Mouse (Mus musculus) lung, embryonic 16.5 days (tissue): Measurements from ENCODE around the gene Atp11c. TPM values are rescaled to one million over a fixed set of nuclear protein-coding genes. Genes with fewer than 3 reads are reported as not detected.

Experiments used
- ATAC-seq: fragments of 200-750 bp; cut with Nextera tagmentation; 2 replicates; pipeline ENCODE4 v1.8.0; 2017; ENCODE audit warnings: low read depth, mild to moderate bottlenecking, moderate library complexity
- H3K27ac ChIP-seq: fragments of 300-500 bp; sonication (generic); 2 replicates; pipeline ENCODE4 v1.5.1; 2014; ENCODE audit warnings: mild to moderate bottlenecking, control low read depth, low read length
- H3K27me3 ChIP-seq: fragments of 300-500 bp; sonication (generic); 2 replicates; pipeline ENCODE4 v1.6.1; 2014; ENCODE audit warnings: low read depth, low read length, mixed read lengths; ENCODE audit not compliant: control insufficient read depth, insufficient read depth
- H3K36me3 ChIP-seq: fragments of 300-500 bp; sonication (generic); 2 replicates; pipeline ENCODE4 v1.6.1; 2014; ENCODE audit warnings: low read length; ENCODE audit not compliant: control insufficient read depth, insufficient read depth
- H3K4me1 ChIP-seq: fragments of 300-500 bp; sonication (generic); replicated peaks from 2 replicates; pipeline ENCODE4 v1.6.1; 2014; ENCODE audit warnings: low read length, mixed read lengths; ENCODE audit not compliant: control insufficient read depth, insufficient read depth
- H3K4me2 ChIP-seq: fragments of 300-500 bp; sonication (generic); 2 replicates; pipeline ENCODE4 v1.6.1; 2014; ENCODE audit warnings: low read depth, low read length, control low read depth
- H3K4me3 ChIP-seq: fragments of 300-500 bp; sonication (generic); 2 replicates; pipeline ENCODE4 v1.5.1; 2014; ENCODE audit warnings: mild to moderate bottlenecking, low read length, control low read depth
- H3K9ac ChIP-seq: fragments of 300-500 bp; sonication (generic); 2 replicates; pipeline ENCODE4 v1.6.1; 2014; ENCODE audit warnings: low read length, control low read depth
- H3K9me3 ChIP-seq: fragments of 300-500 bp; sonication (generic); 2 replicates; pipeline ENCODE4 v1.6.1; 2016; ENCODE audit warnings: low read length; ENCODE audit not compliant: control insufficient read depth
- WGBS: fragments of 180-500 bp; shearing (Covaris S2); extraction: QIAGEN DNeasy Blood & Tissue Kit; methylation state at CpG from one replicate; pipeline ENCODE4 v1.1.7; 2014; 5-methylcytosine and 5-hydroxymethylcytosine counted together
- polyA plus RNA-seq: library from polyadenylated mRNA; unstranded; fragments of >200 nt; fragmentation: Nextera tagmentation; extraction: Ambion mirVana; gene quantifications from 2 replicates; pipeline ENCODE4 v1.2.1, GENCODE M21; 2015

The Atp11c gene
- polyA plus RNA-seq, 1 experiment from 2014 or later, result 7.9 TPM

- H3K4me2 ChIP-seq, result peak overlapping the region; percentile 63
- no peaks in the 10 kb centered on the region for H3K36me3 ChIP-seq
- peak; percentile 91 for ATAC-seq
- no peaks in the 10 kb centered on the region for H3K4me1 ChIP-seq
- peak overlapping the region; percentile 95 for H3K27ac ChIP-seq
- peak overlapping the region; percentile 71 for H3K4me3 ChIP-seq
- no peaks in the 10 kb centered on the region for H3K27me3 ChIP-seq
- no peaks in the 10 kb centered on the region for H3K9me3 ChIP-seq
- WGBS, result 13% methylated on average over 39 of the region's 126 CpGs
- peak overlapping the region; percentile 91 for H3K9ac ChIP-seq
Observed at GRCm38 (mm10) chrX:60403764-60404667, 188.5 kb downstream of the Atp11c start.

DNA sequence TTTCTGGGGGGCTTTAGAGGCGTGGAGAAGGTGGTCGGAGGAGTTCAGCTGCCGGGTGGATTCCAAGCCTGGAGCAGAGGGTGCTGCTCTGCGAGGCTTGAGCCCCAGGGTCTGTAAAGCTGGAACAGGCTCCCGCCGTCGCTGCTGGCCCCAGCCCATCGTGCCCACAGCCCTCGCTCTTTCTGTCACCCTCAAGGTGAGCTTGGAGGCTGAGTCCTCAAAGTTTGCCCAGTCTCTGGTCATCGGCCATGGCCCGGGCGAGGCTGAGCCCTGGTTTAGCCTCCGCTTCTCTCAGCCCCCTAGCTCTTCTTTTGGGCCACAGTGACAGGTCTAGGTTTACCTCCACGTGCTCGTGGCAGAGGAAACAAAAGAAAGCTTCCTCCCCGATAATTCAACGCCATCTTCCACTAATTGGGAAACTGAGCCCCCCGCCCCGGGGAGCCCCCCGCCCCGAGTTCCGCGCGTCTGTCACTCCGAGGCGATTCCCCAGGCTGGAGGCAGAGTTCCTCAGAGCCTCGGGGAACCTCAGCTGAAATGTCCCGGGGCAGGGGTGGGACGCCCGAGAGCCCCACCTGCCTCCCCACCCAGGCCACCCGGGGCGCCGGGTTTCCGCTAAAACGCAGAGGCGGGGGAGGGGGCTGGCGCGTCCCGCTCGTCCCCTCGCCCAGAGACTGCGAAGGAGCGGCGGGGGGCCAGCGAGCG is 189.3 kb downstream of the Atp11c start:
- no peak overlapping the region for H3K27ac ChIP-seq
- H3K4me2 ChIP-seq, result peak overlapping the region; percentile 63
- no peaks in the 10 kb centered on the region for H3K9me3 ChIP-seq
- peak overlapping the region; percentile 71 for H3K4me3 ChIP-seq
- WGBS, result 18% methylated on average over 29 of the region's 46 CpGs
- no peaks in the 10 kb centered on the region for H3K36me3 ChIP-seq
- ATAC-seq, result no peak; the same call in 1 of the 2 replicates
- H3K27me3 ChIP-seq, result no peaks in the 10 kb centered on the region
- no peaks in the 10 kb centered on the region for H3K4me1 ChIP-seq
- peak overlapping the region; percentile 73 for H3K9ac ChIP-seq

GRCm38 (mm10) chrX:60394292-60394691 is 198.2 kb downstream of the Atp11c start:
- H3K36me3 ChIP-seq, result no peaks in the 10 kb centered on the region
- no peak overlapping the region for H3K4me3 ChIP-seq
- H3K4me2 ChIP-seq, result no peak overlapping the region
- WGBS, result 70% methylated on average over 4 of the region's 4 CpGs
- H3K9ac ChIP-seq, result no peak overlapping the region
- ATAC-seq, result no peak
- no peaks in the 10 kb centered on the region for H3K4me1 ChIP-seq
- no peaks in the 10 kb centered on the region for H3K9me3 ChIP-seq
- H3K27ac ChIP-seq, result no peak overlapping the region
- no peaks in the 10 kb centered on the region for H3K27me3 ChIP-seq

DNA sequence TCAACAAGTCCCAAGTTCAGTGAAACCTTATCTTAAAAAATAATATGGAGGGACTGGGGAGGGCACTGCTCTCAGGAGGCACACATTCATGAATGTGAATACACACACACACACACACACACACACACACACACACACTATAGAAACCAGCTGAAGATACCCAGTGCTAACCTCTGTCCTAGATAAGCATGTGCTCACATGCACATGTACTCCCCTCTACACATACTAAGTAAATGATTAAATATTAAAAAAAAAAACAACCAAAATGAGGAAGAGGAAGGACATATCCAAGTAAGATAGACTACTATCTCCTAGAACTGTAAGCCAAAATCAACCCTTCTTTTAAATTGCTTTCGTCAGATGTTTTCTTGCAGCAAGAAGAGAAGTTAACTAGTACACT is 205.6 kb downstream of the Atp11c start:
- Histone ChIP-seq H3K4me3 (no peak overlapping the region), H3K9me3 (no peaks in the 10 kb centered on the region), H3K27me3 (no peaks in the 10 kb centered on the region), H3K4me2 (no peak overlapping the region), H3K9ac (no peak overlapping the region), H3K36me3 (no peaks in the 10 kb centered on the region), H3K27ac (no peak overlapping the region), H3K4me1 (no peaks in the 10 kb centered on the region)
- WGBS, result 92% methylated on average over 1 of the region's 1 CpGs
- ATAC-seq, result no peak

DNA sequence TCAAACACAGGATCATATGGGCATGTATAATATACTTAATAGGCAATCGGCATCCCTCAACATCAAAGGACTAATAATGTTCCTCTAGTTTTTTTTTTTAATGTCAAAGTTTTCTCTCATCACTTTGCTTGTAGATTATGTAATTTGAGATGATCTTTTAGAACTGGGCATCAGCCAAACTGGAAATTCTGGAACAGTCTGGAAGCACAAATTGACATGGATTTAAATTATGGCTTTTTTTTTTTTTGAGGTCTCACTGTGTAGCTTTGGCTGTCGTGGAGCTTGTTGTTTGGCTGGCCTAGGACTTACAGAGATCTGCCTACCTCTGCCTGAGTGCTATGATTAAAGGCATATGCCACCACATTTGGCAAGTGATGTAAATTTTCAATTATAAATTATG is 210.8 kb downstream of the Atp11c start:
- H3K36me3 ChIP-seq, result no peaks in the 10 kb centered on the region
- H3K9me3 ChIP-seq, result no peaks in the 10 kb centered on the region
- no peaks in the 10 kb centered on the region for H3K27me3 ChIP-seq
- ATAC-seq, result no peak
- H3K9ac ChIP-seq, result no peak overlapping the region
- H3K27ac ChIP-seq, result no peak overlapping the region
- no peak overlapping the region for H3K4me3 ChIP-seq
- H3K4me2 ChIP-seq, result no peak overlapping the region
- 56% methylated on average over 2 of the region's 2 CpGs for WGBS
- no peaks in the 10 kb centered on the region for H3K4me1 ChIP-seq

GRCm38 (mm10) chrX:60380386-60380785 is 212.1 kb downstream of the Atp11c start:
- no peak for ATAC-seq

GRCm38 (mm10) chrX:60348741-60349140 is 243.8 kb downstream of the Atp11c start:
- no peak overlapping the region for H3K4me2 ChIP-seq
- no peaks in the 10 kb centered on the region for H3K9me3 ChIP-seq
- H3K36me3 ChIP-seq, result no peaks in the 10 kb centered on the region
- H3K27me3 ChIP-seq, result no peaks in the 10 kb centered on the region
- no peak for ATAC-seq
- no peak overlapping the region for H3K9ac ChIP-seq
- no peaks in the 10 kb centered on the region for H3K4me1 ChIP-seq
- H3K27ac ChIP-seq, result no peak overlapping the region
- 57% methylated on average over 1 of the region's 1 CpGs for WGBS
- H3K4me3 ChIP-seq, result no peak overlapping the region

More at GRCm38 (mm10) chrX:60380386-60380785, 212.1 kb downstream of the Atp11c start:
- no peak overlapping the region for H3K4me3 ChIP-seq
- H3K4me2 ChIP-seq, result no peak overlapping the region
- H3K36me3 ChIP-seq, result no peaks in the 10 kb centered on the region
- H3K9me3 ChIP-seq, result no peaks in the 10 kb centered on the region
- no peaks in the 10 kb centered on the region for H3K4me1 ChIP-seq
- H3K27me3 ChIP-seq, result no peaks in the 10 kb centered on the region
- H3K9ac ChIP-seq, result no peak overlapping the region
- no peak overlapping the region for H3K27ac ChIP-seq

- ATAC-seq, result no peak
- Histone ChIP-seq H3K4me1 (no peaks in the 10 kb centered on the region), H3K9ac (no peak overlapping the region), H3K4me2 (no peak overlapping the region), H3K9me3 (no peaks in the 10 kb centered on the region), H3K27ac (no peak overlapping the region; the same call in 1 of the 2 replicates), H3K36me3 (no peaks in the 10 kb centered on the region), H3K27me3 (no peaks in the 10 kb centered on the region), H3K4me3 (no peak overlapping the region)
Observed at GRCm38 (mm10) chrX:60345447-60345846, 247.1 kb downstream of the Atp11c start.

DNA sequence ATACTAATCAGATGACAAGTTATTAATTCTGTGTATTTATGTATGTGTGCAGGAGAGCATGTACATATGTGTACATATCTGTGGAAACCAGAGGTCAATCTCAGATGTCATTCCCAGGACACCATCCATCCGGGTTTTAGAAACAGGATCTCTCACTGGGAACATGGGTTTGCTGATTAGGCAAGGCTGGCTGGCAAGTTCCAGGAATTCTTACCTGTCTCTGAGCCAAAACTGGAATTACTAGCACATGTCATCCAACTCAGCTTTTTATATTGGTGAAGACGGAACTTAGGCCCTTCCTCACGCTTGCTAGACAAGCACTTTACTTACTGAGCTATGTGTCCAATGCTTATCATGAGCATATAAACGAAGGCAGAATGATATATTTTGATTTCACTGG is 247.5 kb downstream of the Atp11c start:
- Histone ChIP-seq H3K9ac (no peak overlapping the region), H3K9me3 (no peaks in the 10 kb centered on the region), H3K4me2 (no peak overlapping the region), H3K27ac (no peak overlapping the region; the same call in 1 of the 2 replicates), H3K4me3 (no peak overlapping the region), H3K4me1 (no peaks in the 10 kb centered on the region), H3K27me3 (no peaks in the 10 kb centered on the region), H3K36me3 (no peaks in the 10 kb centered on the region)
- ATAC-seq, result no peak
- WGBS, result 51% methylated on average over 4 of the region's 4 CpGs
